Mouse (Mus musculus) hindbrain, embryonic 14.5 days (tissue): Measurements from ENCODE around the gene Syk. TPM values are rescaled to one million over a fixed set of nuclear protein-coding genes. Genes with fewer than 3 reads are reported as not detected.

ENCODE experiments used
- ATAC-seq: fragments of 200-750 bp; cut with Nextera tagmentation; 2 replicates; pipeline ENCODE4 v1.8.0; 2017; ENCODE audit warnings: moderate number of reproducible peaks, mild to moderate bottlenecking, moderate TSS enrichment, moderate library complexity; ENCODE audit not compliant: low FRiP score
- DNase-seq: peaks from one replicate; pipeline ENCODE4 v3.0.0-alpha.2; 2015; ENCODE audit warnings: low spot score
- H3K27ac ChIP-seq: fragments of 300-500 bp; sonication (generic); 2 replicates; pipeline ENCODE4 v1.5.1; 2014; ENCODE audit warnings: mild to moderate bottlenecking, moderate library complexity
- H3K27me3 ChIP-seq: fragments of 300-500 bp; sonication (generic); 2 replicates; pipeline ENCODE4 v1.6.1; 2014; ENCODE audit warnings: mild to moderate bottlenecking, low read length, mixed read lengths; ENCODE audit not compliant: control insufficient read depth, insufficient read depth
- H3K36me3 ChIP-seq: fragments of 300-500 bp; sonication (generic); replicated peaks from 2 replicates; pipeline ENCODE4 v1.6.1; 2014; ENCODE audit not compliant: control insufficient read depth, insufficient read depth
- H3K4me1 ChIP-seq: fragments of 300-500 bp; sonication (generic); replicated peaks from 2 replicates; pipeline ENCODE4 v1.6.1; 2014; ENCODE audit warnings: antibody characterized with exemption, low read length, mixed read lengths; ENCODE audit not compliant: control insufficient read depth, insufficient read depth
- H3K4me2 ChIP-seq: fragments of 300-500 bp; sonication (generic); replicated peaks from 2 replicates; pipeline ENCODE4 v1.6.1; 2014; ENCODE audit warnings: mild to moderate bottlenecking, moderate library complexity
- H3K4me3 ChIP-seq: fragments of 300-500 bp; sonication (generic); replicated peaks from 2 replicates; pipeline ENCODE4 v1.5.1; 2014; ENCODE audit warnings: mild to moderate bottlenecking, low read length
- H3K9ac ChIP-seq: fragments of 300-500 bp; sonication (generic); 2 replicates; pipeline ENCODE4 v1.6.1; 2014
- H3K9me3 ChIP-seq: fragments of 300-500 bp; sonication (generic); 2 replicates; pipeline ENCODE4 v1.6.1; 2016; ENCODE audit warnings: low read length; ENCODE audit not compliant: control insufficient read depth
- WGBS: fragments of 180-500 bp; shearing (Covaris S2); extraction: QIAGEN DNeasy Blood & Tissue Kit; methylation state at CpG from one replicate; pipeline ENCODE4 v1.1.7; 2014; 5-methylcytosine and 5-hydroxymethylcytosine counted together
- polyA plus RNA-seq: library from polyadenylated mRNA; unstranded; fragments of >200 nt; fragmentation: Nextera tagmentation; extraction: Ambion mirVana; gene quantifications from 2 replicates; pipeline ENCODE4 v1.2.1, GENCODE M21; 2014

The Syk gene
- polyA plus RNA-seq, result 1.6 and 2.0 TPM in 2 replicates

- ATAC-seq, result no peak; the same call in 1 of the 2 replicates
- under 1% methylated on average over 70 of the region's 70 CpGs for WGBS
- Histone ChIP-seq H3K4me1 (0 out of 2 replicates have a peak, but pooled peaks cover 5% of the 10 kb centered on the region), H3K9me3 (no peaks in the 10 kb centered on the region), H3K9ac (peak within 1 kb of the TSS; percentile 57), H3K36me3 (no peaks in the 10 kb centered on the region), H3K4me3 (peak within 1 kb of the TSS; percentile 62), H3K27me3 (peaks cover 27% of the 10 kb centered on the region), H3K27ac (no peak within 1 kb of the TSS), H3K4me2 (peak within 1 kb of the TSS; percentile 99)
- peak; percentile 55 for DNase-seq
Observed at GRCm38 (mm10) chr13:52582878-52583661, at the start of gene Syk. TSS of gene Syk (plus strand) at chr13:52583173.

- 0 out of 2 replicates have a peak, but pooled peaks cover 4% of the 10 kb centered on the region for H3K4me1 ChIP-seq
- H3K27ac ChIP-seq, result no peak overlapping the region
- no peak overlapping the region for H3K4me2 ChIP-seq
- ATAC-seq (no peak), DNase-seq (no peak)
- 0 out of 2 replicates have a peak, but pooled peaks cover 3% of the 10 kb centered on the region for H3K27me3 ChIP-seq
- H3K9ac ChIP-seq, result no peak overlapping the region
- H3K36me3 ChIP-seq, result no peaks in the 10 kb centered on the region
- 83% methylated on average over 5 of the region's 5 CpGs for WGBS
- H3K4me3 ChIP-seq, result no peak overlapping the region
- no peaks in the 10 kb centered on the region for H3K9me3 ChIP-seq
Observed at GRCm38 (mm10) chr13:52533644-52534043, 49.3 kb upstream of the Syk start.

GRCm38 (mm10) chr13:52535542-52535941 lies 47.4 kb upstream of the Syk start:
- H3K9me3 ChIP-seq, result no peaks in the 10 kb centered on the region
- no peak overlapping the region for H3K27ac ChIP-seq
- WGBS, result 7% methylated on average over 4 of the region's 4 CpGs
- ATAC-seq (no peak; the same call in 1 of the 2 replicates), DNase-seq (peak; percentile 81)
- H3K4me3 ChIP-seq, result no peak overlapping the region
- H3K4me2 ChIP-seq, result no peak overlapping the region
- no peak overlapping the region for H3K9ac ChIP-seq
- H3K27me3 ChIP-seq, result no peaks in the 10 kb centered on the region
- no peaks in the 10 kb centered on the region for H3K4me1 ChIP-seq
- no peaks in the 10 kb centered on the region for H3K36me3 ChIP-seq

- Histone ChIP-seq H3K9me3 (no peaks in the 10 kb centered on the region), H3K27ac (no peak overlapping the region), H3K4me1 (no peaks in the 10 kb centered on the region), H3K4me2 (no peak overlapping the region), H3K27me3 (no peaks in the 10 kb centered on the region), H3K9ac (no peak overlapping the region), H3K36me3 (no peaks in the 10 kb centered on the region), H3K4me3 (no peak overlapping the region)
- ATAC-seq, result no peak
- WGBS, result 97% methylated on average over 26 of the region's 26 CpGs
- no peak for DNase-seq
Observed at GRCm38 (mm10) chr13:52537754-52538587, 45.0 kb upstream of the Syk start.

- Histone ChIP-seq H3K36me3 (no peaks in the 10 kb centered on the region), H3K4me3 (no peak overlapping the region), H3K27me3 (no peaks in the 10 kb centered on the region), H3K4me1 (no peaks in the 10 kb centered on the region), H3K9me3 (no peaks in the 10 kb centered on the region), H3K27ac (no peak overlapping the region), H3K4me2 (no peak overlapping the region), H3K9ac (no peak overlapping the region)
- DNase-seq (no peak), ATAC-seq (no peak)
- WGBS, result 92% methylated on average over 9 of the region's 9 CpGs
Observed at GRCm38 (mm10) chr13:52538588-52539116, 44.3 kb upstream of the Syk start.

GRCm38 (mm10) chr13:52539461-52539860 lies 43.5 kb upstream of the Syk start:
- Histone ChIP-seq H3K4me3 (no peak overlapping the region), H3K27me3 (no peaks in the 10 kb centered on the region), H3K9ac (no peak overlapping the region), H3K4me2 (no peak overlapping the region), H3K36me3 (no peaks in the 10 kb centered on the region), H3K27ac (no peak overlapping the region), H3K9me3 (no peaks in the 10 kb centered on the region), H3K4me1 (no peaks in the 10 kb centered on the region)
- DNase-seq (no peak), ATAC-seq (no peak)
- 83% methylated on average over 6 of the region's 6 CpGs for WGBS

GRCm38 (mm10) chr13:52541385-52542035 lies 41.5 kb upstream of the Syk start:
- Histone ChIP-seq H3K4me3 (no peak overlapping the region), H3K27me3 (no peaks in the 10 kb centered on the region), H3K9me3 (no peaks in the 10 kb centered on the region), H3K27ac (no peak overlapping the region), H3K4me1 (no peaks in the 10 kb centered on the region), H3K9ac (no peak overlapping the region), H3K36me3 (no peaks in the 10 kb centered on the region), H3K4me2 (no peak overlapping the region)
- no peak for ATAC-seq
- 80% methylated on average over 5 of the region's 5 CpGs for WGBS
- DNase-seq, result no peak

- H3K9me3 ChIP-seq, result no peaks in the 10 kb centered on the region
- no peaks in the 10 kb centered on the region for H3K4me1 ChIP-seq
- H3K9ac ChIP-seq, result no peak overlapping the region
- no peak for DNase-seq
- H3K27ac ChIP-seq, result no peak overlapping the region
- H3K4me3 ChIP-seq, result no peak overlapping the region
- H3K27me3 ChIP-seq, result no peaks in the 10 kb centered on the region
- no peak overlapping the region for H3K4me2 ChIP-seq
- ATAC-seq, result no peak
- 73% methylated on average over 8 of the region's 8 CpGs for WGBS
- H3K36me3 ChIP-seq, result no peaks in the 10 kb centered on the region
Observed at GRCm38 (mm10) chr13:52542036-52542526, 40.9 kb upstream of the Syk start.
